Mouse (Mus musculus) skeletal muscle tissue, adult 2 months (tissue): ENCODE results near the gene Crybb3.
A peak's percentile ranks its signal among the peaks of the same experiment; 100 is the strongest.

Experiments used
- DNase-seq: peaks from one replicate; pipeline ENCODE4 v3.0.0-alpha.2; 2012; ENCODE audit warnings: low read depth, low spot score

Gene Crybb3

GRCm38 (mm10) chr5:113049876-113050275 is 31.5 kb downstream of the Crybb3 start:
- DNase-seq: no peak

GRCm38 (mm10) chr5:113045511-113046273 is 35.7 kb downstream of the Crybb3 start:
- DNase-seq: no peak

- DNase-seq: peak; percentile 36
Observed at GRCm38 (mm10) chr5:113043531-113043930, 37.9 kb downstream of the Crybb3 start.

GRCm38 (mm10) chr5:113041567-113042071 is 39.8 kb downstream of the Crybb3 start:
- DNase-seq: peak; percentile 84

- DNase-seq: no peak
Observed at GRCm38 (mm10) chr5:113040776-113041175, 40.6 kb downstream of the Crybb3 start.

- DNase-seq: no peak
Observed at GRCm38 (mm10) chr5:113038601-113039000, 42.8 kb downstream of the Crybb3 start.

DNA sequence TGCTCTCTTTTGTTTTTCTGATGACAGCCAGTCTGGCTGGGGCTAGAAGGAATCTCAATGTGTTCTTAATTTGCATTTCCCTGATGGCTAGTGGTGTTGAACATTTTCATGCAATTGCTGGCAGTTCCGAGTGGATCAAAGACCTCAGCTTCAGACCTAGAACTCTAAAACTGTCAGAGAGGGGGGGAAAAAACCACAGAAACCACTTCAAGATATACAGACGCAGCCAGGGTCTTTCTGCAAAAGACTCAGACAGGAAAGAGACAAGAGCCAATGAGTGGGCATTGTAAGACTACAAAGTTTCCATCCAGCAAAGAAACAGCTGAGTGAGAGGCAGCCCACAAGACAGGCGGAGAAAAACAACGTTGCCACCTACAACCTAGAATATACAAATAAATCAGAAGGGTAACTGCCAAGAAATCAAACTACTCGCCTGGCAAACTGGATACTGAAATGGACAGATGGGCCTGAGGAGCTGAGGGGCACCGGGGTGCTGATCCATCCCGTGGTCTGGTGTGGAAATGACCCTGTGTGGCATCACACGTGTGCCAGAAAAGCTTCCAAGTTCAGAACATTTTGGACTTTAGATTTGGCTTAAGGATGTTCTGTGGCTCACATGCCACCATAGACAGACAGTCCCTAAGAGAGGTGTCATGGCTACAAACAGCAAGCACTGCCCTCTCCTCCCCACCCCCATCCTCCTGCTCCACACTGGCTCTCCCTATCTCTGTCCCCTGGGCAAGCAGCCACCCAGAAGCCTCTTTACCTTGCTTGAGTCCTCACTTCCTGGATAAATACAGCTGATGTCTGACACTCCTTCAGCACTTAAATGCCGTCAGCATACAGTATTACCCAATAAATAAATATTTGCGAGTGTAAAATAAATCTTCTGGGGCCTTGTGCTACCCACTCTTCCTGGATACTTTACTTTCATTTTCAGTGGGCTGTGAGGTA is 46.0 kb downstream of the Crybb3 start:
- no peak for DNase-seq

- no peak for DNase-seq
Observed at GRCm38 (mm10) chr5:113031201-113031754, 50.1 kb downstream of the Crybb3 start.

DNA sequence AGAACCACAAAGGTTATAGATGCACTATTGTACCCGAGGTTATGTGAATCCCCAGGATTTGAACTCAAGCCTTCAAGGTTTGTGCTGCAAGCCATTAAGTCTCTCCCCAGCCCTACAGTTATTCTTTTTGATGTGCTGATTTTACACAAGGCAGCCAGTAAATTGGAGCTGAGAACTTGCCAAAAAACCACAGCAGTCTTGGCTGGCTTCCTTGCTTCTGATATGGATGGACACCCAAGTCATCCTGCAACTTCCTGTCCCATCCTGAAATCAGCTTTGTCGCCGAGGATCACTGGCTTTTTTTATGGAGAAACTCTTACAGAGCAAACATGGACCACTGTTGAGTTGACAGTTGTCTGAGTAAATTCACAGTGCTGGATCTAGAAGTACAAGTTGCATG is 51.3 kb downstream of the Crybb3 start:
- DNase-seq: no peak

- no peak for DNase-seq
Observed at GRCm38 (mm10) chr5:113026706-113027105, 54.7 kb downstream of the Crybb3 start.
